8 mouse cellular contexts compared by ENCODE assay signal in the genomic region with DNA sequence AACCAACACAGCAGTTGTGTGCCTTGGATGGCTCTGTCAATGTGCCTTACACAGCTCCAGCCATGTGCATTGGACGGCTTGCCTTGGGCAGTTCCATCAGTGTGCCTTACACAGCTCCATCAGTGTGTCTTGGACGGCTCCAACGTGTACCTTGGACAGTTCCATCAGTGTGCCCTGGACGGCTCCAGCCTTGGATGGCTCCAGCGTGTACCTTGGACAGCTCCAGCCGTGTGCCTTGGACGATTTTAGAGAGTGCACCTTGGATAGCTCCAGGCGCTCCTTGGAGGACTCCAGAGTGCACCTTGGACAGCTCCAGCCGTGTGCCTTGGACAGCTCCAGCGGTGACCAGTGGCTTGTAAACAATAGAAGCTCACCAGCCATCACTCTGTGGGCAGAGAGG.
DNase-seq lines count a peak whose midpoint lies in the region; ATAC-seq and TF ChIP-seq lines count a peak whose summit lies in the region.

No protein-coding gene starts in this region.

- ATAC-seq in embryonic facial prominence, embryonic 13.5 days (ENCODE audit: insufficient number of reproducible peaks, insufficient read depth, low FRiP score, low TSS enrichment, low read depth) = peak; percentile 72; the same call in 1 of the 2 replicates
- ATAC-seq in kidney, postnatal 0 days (replicated peaks; ENCODE audit: low FRiP score, low read depth) = peak; percentile 89
- peak; percentile 54; the same call in 1 of the 2 replicates for ATAC-seq in megakaryocyte progenitor cell, adult 5-6 weeks (replicated peaks; ENCODE audit: poor library complexity)
- no peak for ATAC-seq in erythroid progenitor cell, adult 5-6 weeks (replicated peaks; ENCODE audit: low FRiP score, poor library complexity, severe bottlenecking)

- no peak for TF ChIP-seq RAD21 in MEL (IDR thresholded peaks at IDR 0.05; ENCODE audit: low read depth, low read length)

- DNase-seq in 3T3-L1 (ENCODE audit: low read depth, low spot score) = peak; percentile 34
- DNase-seq in MEL (ENCODE audit: low read depth, low spot score) = peak; percentile 44
- peak; percentile 96 for DNase-seq in kidney, postnatal 0 days (ENCODE audit: low spot score)
- DNase-seq in layer of hippocampus, adult 2 months (ENCODE audit: low spot score in 2 of 2) = no peak
- no peak for DNase-seq in cerebellum, postnatal 25 days

- TF ChIP-seq CTCF in MEL (IDR thresholded peaks at IDR 0.05 in 2 of 3, conservative IDR thresholded peaks at IDR 0.05 in 1 of 3; ENCODE audit: control insufficient read depth in 1 of 3, insufficient read depth in 1 of 3, low read depth in 2 of 3, low read length in 3 of 3, poor library complexity in 1 of 3, severe bottlenecking in 1 of 3) = no peak
- 0 out of 2 replicates have a peak, but pooled peaks have one; percentile 16 for TF ChIP-seq CTCF in kidney, postnatal 0 days (IDR thresholded peaks at IDR 0.05; ENCODE audit: low read depth)
- TF ChIP-seq CTCF in layer of hippocampus, adult 2 months (conservative IDR thresholded peaks at IDR 0.05) = no peak

- H3K4me3 ChIP-seq in MEL (ENCODE audit: control insufficient read depth in 1 of 2, insufficient read depth in 1 of 2, low read depth in 2 of 2, low read length in 2 of 2) = no peak overlapping the region
- no peak overlapping the region for H3K4me3 ChIP-seq in embryonic facial prominence, embryonic 13.5 days
- H3K4me3 ChIP-seq in kidney, postnatal 0 days (replicated peaks; ENCODE audit: low read depth, low read length) = no peak overlapping the region
- no peak overlapping the region for H3K4me3 ChIP-seq in layer of hippocampus, adult 2 months

- no peaks in the 10 kb centered on the region for H3K27me3 ChIP-seq in MEL (ENCODE audit: control insufficient read depth in 1 of 2, insufficient read depth in 2 of 2, low read length in 2 of 2)
- no peaks in the 10 kb centered on the region for H3K27me3 ChIP-seq in embryonic facial prominence, embryonic 13.5 days
- H3K27me3 ChIP-seq in kidney, postnatal 0 days (ENCODE audit: insufficient read depth, low read length) = no peaks in the 10 kb centered on the region

- TF ChIP-seq POLR2A in MEL (IDR thresholded peaks at IDR 0.05; ENCODE audit: control insufficient read depth in 1 of 2, insufficient read depth in 1 of 2, low read depth in 1 of 2, low read length in 2 of 2, poor library complexity in 1 of 2) = no peak

- WGBS in embryonic facial prominence, embryonic 13.5 days = 11% methylated on average over 10 of the region's 10 CpGs
- 14% methylated on average over 10 of the region's 10 CpGs for WGBS in kidney, postnatal 0 days

- no peaks in the 10 kb centered on the region for H3K79me2 ChIP-seq in MEL (ENCODE audit: control insufficient read depth, insufficient read depth, low read length, poor library complexity)

- no peaks in the 10 kb centered on the region for H3K9me3 ChIP-seq in MEL (replicated peaks; ENCODE audit: insufficient read depth, low read length)
- 0 out of 2 replicates have a peak, but pooled peaks cover 3% of the 10 kb centered on the region for H3K9me3 ChIP-seq in embryonic facial prominence, embryonic 13.5 days
- H3K9me3 ChIP-seq in kidney, postnatal 0 days (replicated peaks; ENCODE audit: low read length) = no peaks in the 10 kb centered on the region

- H3K4me2 ChIP-seq in embryonic facial prominence, embryonic 13.5 days = no peak overlapping the region
- no peak overlapping the region for H3K4me2 ChIP-seq in kidney, postnatal 0 days (ENCODE audit: low read length)

- H3K36me3 ChIP-seq in MEL (ENCODE audit: control insufficient read depth in 1 of 2, insufficient read depth in 2 of 2, low read length in 2 of 2) = no peaks in the 10 kb centered on the region
- no peaks in the 10 kb centered on the region for H3K36me3 ChIP-seq in embryonic facial prominence, embryonic 13.5 days
- H3K36me3 ChIP-seq in kidney, postnatal 0 days (ENCODE audit: insufficient read depth, low read length) = no peaks in the 10 kb centered on the region

- no peaks in the 10 kb centered on the region for H3K4me1 ChIP-seq in MEL (ENCODE audit: control insufficient read depth in 1 of 2, insufficient read depth in 2 of 2, low read length in 2 of 2)
- no peaks in the 10 kb centered on the region for H3K4me1 ChIP-seq in embryonic facial prominence, embryonic 13.5 days
- H3K4me1 ChIP-seq in kidney, postnatal 0 days (replicated peaks; ENCODE audit: insufficient read depth, low read length) = no peaks in the 10 kb centered on the region

- H3K9ac ChIP-seq in MEL (ENCODE audit: control insufficient read depth, low read depth, low read length, poor library complexity, severe bottlenecking) = no peak overlapping the region
- H3K9ac ChIP-seq in embryonic facial prominence, embryonic 13.5 days = no peak overlapping the region
- H3K9ac ChIP-seq in kidney, postnatal 0 days (ENCODE audit: low read depth, low read length) = no peak overlapping the region

- no peak for TF ChIP-seq EP300 in MEL (IDR thresholded peaks at IDR 0.05; ENCODE audit: low read depth in 1 of 2, low read length in 2 of 2)

- no peak overlapping the region for H3K27ac ChIP-seq in MEL (ENCODE audit: control insufficient read depth, low read depth, low read length)
- no peak overlapping the region for H3K27ac ChIP-seq in embryonic facial prominence, embryonic 13.5 days
- H3K27ac ChIP-seq in kidney, postnatal 0 days = no peak overlapping the region
- H3K27ac ChIP-seq in layer of hippocampus, adult 2 months = no peak overlapping the region

TF ChIP-seq in MEL, 35 proteins besides CTCF, POLR2A, EP300 and RAD21:
- peak; percentile 68; the same call in 1 of the 2 replicates for TF ChIP-seq SIN3A (IDR thresholded peaks at IDR 0.05; ENCODE audit: low read length)
- no peak for TF ChIP-seq CHD1 (IDR thresholded peaks at IDR 0.05; ENCODE audit: low read depth, low read length)
- TF ChIP-seq MXI1 (IDR thresholded peaks at IDR 0.05; ENCODE audit: low read depth, low read length) = peak; percentile 84

Comparison
In these comparisons a context has a peak if more than half of its experiments do, and no peak if none do; other contexts are left out.
1. DNase-seq: peak in 3T3-L1 (single experiment), MEL (single experiment) and kidney, postnatal 0 days (single experiment); none in layer of hippocampus, adult 2 months (0 of 2) and cerebellum, postnatal 25 days (0 of 2).